Mouse (Mus musculus): ENCODE measurements around the gene Sesn2. TPM values are rescaled to one million over a fixed set of nuclear protein-coding genes. Genes with fewer than 3 reads are reported as not detected.

The Sesn2 gene
- 1.6 and 3.2 TPM in 2 replicates for total RNA-seq (2017)

DNA sequence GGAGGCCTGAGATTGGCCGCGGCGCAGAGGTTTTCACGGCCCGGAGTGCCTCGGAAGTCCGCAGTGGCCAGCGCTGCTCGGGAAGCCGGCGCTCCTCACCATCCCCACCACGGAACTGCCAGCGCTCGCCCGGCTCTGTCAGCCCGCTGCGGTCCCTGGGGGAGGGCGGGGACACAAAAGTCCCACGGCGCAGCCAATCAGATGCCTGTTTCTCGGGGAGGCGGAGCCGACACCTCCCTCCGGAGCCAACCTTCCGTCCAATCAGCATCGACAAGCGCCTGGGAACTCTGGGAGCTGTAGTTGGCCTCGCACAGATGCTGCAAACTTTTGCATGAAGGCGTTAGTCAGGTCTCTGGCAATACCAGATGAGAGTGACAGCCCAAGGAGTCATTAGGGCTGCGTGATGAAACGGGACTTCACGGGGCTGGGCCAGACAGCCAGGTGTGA lies at the start of gene Sesn2:
Sesn2 (minus strand) TSS at position 150 of the 447 bp plus-strand sequence.
- ATAC-seq (replicated peaks; ENCODE audit: low read depth, poor library complexity, severe bottlenecking): peak; percentile 89

DNA sequence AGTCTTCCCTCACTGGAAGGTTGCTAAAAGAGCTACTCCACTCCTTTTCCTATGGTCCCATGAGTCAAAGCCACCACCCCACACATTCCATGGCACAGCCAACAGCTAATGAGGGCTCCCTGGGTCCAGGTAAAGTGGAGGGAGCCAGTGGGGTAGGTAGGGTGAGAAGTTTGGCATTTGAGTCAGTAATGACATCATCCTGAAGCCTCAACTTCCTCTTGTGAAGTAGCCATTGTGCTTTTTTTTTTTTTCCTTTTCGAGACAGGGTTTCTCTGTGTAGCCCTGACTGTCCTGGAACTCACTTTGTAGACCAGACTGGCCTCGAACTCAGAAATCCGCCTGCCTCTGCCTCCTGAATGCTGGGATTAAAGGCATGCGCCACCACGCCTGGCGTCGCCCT lies 45.2 kb upstream of the Sesn2 start:
- ATAC-seq (replicated peaks; ENCODE audit: low read depth, poor library complexity, severe bottlenecking): peak; percentile 48; the same call in 1 of the 2 replicates

DNA sequence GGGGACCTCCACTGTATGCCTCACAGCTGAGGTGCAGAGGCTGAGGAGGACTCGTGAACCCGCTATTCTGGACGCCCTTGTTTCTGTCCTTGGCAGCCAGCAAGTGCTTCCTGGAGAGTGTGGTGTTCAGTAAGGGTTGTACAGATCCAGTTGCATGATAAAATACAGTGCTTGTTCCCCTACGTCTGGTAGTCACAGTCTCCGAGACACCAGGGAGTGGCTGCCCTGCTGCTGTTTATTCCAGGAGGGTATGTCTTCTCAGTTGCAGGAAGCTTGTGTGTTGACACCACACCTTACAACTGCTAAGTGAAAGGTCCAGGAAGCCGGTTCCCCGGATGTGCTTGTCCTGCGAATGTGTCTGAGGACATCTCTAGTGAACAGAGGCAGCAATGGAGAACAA lies 44.4 kb upstream of the Sesn2 start:
- peak; percentile 53 for ATAC-seq (replicated peaks; ENCODE audit: low read depth, poor library complexity, severe bottlenecking)

DNA sequence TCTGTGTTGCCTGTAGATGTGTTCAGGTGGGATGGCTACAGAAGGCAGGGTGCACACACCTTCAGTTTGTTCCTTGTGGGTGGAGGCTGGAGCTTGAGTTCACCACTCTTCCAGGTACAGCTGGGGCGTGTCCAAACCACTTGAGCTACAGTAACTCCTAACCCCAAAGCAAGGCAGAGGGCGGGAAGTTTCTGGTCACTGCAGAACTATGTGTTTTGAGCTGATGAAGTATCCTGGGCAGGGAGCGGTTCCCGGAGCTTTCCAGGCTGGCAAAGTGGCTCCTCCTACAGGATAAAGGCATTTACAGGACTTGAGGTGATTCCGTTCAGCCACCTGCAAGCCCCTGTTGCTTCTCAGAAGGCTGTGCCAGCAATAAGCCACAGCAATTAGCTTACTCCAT lies 43.9 kb upstream of the Sesn2 start:
- ATAC-seq (replicated peaks; ENCODE audit: low read depth, poor library complexity, severe bottlenecking): no peak

- peak; percentile 83 for ATAC-seq (replicated peaks; ENCODE audit: low read depth, poor library complexity, severe bottlenecking)
Measured at GRCm38 (mm10) chr4:132545851-132546250, 35.5 kb upstream of the Sesn2 start.

GRCm38 (mm10) chr4:132542724-132543123 lies 32.4 kb upstream of the Sesn2 start:
- no peak for ATAC-seq (replicated peaks; ENCODE audit: low read depth, poor library complexity, severe bottlenecking)

- ATAC-seq (replicated peaks; ENCODE audit: low read depth, poor library complexity, severe bottlenecking): no peak
Measured at GRCm38 (mm10) chr4:132541413-132541812, 31.1 kb upstream of the Sesn2 start.

GRCm38 (mm10) chr4:132539481-132539880 lies 29.2 kb upstream of the Sesn2 start:
- ATAC-seq (replicated peaks; ENCODE audit: low read depth, poor library complexity, severe bottlenecking): no peak

GRCm38 (mm10) chr4:132535406-132536121 lies 25.3 kb upstream of the Sesn2 start, which contains the start of gene Dnajc8:
Gene Dnajc8, plus strand, starts transcription at chr4:132535550.
- ATAC-seq (replicated peaks; ENCODE audit: low read depth, poor library complexity, severe bottlenecking): peak; percentile 55

DNA sequence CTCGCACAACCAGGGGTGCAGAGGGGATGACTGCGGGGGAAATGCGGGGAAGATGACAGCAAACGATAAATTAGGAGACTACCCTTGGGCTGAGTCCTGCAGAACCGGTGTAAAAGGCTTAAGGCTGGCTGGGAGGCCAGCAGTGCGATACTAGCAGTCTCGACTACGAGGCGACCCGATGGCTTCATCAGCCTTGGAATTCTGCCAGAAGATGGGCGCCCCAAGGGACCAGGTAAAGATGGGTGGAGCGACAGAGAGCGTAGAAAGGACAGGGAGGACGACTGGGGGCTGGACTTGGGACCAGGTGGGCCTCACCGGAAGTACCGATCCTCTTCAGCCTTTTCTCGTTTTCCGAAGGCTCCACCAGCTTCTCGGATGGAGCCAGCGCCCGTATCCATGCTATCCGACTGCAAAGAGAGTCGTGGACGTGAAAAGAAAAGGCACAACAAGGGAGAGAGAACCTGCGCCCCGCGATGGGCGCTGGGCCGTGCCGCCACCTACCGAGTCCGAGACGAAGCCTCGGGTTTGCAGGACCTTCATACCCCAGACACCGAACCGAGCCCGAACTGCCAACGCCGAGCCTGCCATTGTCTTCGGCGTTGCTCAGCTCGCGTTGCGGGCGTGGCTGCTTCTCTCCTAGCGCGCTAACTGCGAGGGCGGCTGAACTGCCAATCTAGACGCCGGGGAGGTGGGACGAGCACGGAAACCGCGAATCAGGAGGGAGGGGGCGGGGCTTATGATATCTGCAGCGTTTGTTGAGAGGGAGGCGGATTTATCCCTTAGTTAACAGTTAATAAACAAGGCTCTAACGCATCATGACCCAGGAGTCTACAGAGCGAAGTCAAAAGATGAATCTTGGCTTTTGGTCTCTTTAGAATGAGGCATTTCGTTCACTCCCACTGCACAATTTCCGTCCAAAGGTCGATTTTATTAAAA lies 22.9 kb upstream of the Sesn2 start, which contains the start of gene Atpif1:
Atpif1 (minus strand) TSS at position 679 of the 936 bp plus-strand sequence.
- peak; percentile 83 for ATAC-seq (replicated peaks; ENCODE audit: low read depth, poor library complexity, severe bottlenecking)

DNA sequence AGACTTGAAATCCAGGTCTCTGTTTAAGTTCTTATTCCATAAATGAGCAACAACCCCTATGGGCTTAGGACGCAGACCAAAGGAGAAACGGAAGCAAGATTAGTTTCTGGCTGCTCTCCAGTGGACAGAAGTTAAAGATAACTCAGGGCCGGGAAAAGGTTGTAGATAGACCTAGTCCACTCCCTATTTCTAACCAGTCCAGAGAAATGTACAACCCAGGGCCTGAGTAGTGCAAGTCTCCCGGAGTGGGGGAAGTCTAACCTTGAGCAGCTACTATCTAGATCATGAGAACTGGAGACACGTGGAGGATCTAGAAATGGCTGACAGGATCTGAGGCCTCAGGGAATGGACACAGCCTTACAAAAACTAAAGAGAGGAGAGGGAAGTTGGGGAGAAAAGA lies 22.2 kb upstream of the Sesn2 start:
- ATAC-seq (replicated peaks; ENCODE audit: low read depth, poor library complexity, severe bottlenecking): 0 out of 2 replicates have a peak, but pooled peaks have one; percentile 3

- peak; percentile 7; the same call in 1 of the 2 replicates for ATAC-seq (replicated peaks; ENCODE audit: low read depth, poor library complexity, severe bottlenecking)
Measured at GRCm38 (mm10) chr4:132530033-132530804, 19.9 kb upstream of the Sesn2 start.

DNA sequence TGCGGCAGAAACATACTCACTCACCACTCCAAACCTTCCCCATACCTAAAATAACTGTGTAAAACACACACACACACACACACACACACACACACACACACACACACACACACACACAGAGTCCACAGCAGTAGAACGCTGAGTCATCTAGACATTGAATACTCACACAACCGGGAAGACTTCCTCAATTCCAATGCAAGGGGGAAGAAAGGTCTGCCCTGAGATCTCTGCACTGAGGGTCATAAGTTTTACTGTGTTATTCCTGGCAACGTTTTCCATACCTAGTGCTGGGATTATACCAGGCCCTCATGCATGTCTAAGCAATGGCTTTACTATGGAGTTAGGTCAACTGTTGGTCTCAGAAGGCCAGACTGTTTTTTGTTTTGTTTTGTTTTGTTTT lies 19.0 kb upstream of the Sesn2 start:
- ATAC-seq (replicated peaks; ENCODE audit: low read depth, poor library complexity, severe bottlenecking): peak; percentile 23; the same call in 1 of the 2 replicates

GRCm38 (mm10) chr4:132527917-132528522 lies 17.7 kb upstream of the Sesn2 start:
- ATAC-seq (replicated peaks; ENCODE audit: low read depth, poor library complexity, severe bottlenecking): peak; percentile 58

- 0 out of 2 replicates have a peak, but pooled peaks have one; percentile 36 for ATAC-seq (replicated peaks; ENCODE audit: low read depth, poor library complexity, severe bottlenecking)
Measured at GRCm38 (mm10) chr4:132526678-132527077, 16.4 kb upstream of the Sesn2 start.

DNA sequence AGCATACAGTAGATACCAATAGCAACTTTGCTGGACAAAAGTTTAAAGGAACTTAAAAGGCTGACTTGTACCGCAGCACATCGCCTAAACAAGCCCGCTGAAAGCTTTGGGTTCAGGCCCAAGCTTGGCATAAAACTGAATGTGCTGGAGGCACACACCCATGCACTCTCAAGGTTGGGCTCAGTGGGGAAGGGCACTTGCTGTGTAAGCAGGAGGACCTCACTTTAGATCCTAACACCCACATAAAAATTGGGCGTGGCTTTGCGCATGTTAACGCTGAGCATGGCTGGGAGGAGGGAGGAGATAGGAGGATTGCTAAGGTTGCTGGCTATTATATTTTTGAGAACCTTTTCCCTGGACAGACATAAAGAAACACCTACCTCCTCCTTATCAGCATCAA lies 14.5 kb upstream of the Sesn2 start:
- ATAC-seq (replicated peaks; ENCODE audit: low read depth, poor library complexity, severe bottlenecking): no peak

DNA sequence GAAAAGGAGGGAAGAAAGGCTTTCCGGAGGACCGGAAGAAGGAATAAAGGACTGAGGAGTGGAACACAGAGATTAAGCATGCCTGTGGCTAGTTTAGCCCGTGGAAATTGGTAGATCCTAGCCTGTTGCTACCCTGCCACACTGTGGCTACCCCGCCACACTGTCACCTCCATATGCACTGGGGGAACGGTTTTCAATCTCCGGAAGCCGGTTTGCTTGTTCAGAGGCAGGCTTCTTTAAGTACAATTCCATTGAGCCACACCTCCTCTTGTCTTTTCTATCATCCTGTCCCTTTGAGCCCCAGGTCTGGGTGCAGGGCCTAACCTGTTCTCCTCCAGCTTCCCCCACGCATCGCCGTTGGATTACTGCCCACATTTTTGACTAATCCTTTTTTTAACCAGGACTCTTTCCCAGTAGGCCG lies 14.0 kb upstream of the Sesn2 start:
- no peak for ATAC-seq (replicated peaks; ENCODE audit: low read depth, poor library complexity, severe bottlenecking)

GRCm38 (mm10) chr4:132519188-132519587 lies 8.9 kb upstream of the Sesn2 start:
- no peak for ATAC-seq (replicated peaks; ENCODE audit: low read depth, poor library complexity, severe bottlenecking)

DNA sequence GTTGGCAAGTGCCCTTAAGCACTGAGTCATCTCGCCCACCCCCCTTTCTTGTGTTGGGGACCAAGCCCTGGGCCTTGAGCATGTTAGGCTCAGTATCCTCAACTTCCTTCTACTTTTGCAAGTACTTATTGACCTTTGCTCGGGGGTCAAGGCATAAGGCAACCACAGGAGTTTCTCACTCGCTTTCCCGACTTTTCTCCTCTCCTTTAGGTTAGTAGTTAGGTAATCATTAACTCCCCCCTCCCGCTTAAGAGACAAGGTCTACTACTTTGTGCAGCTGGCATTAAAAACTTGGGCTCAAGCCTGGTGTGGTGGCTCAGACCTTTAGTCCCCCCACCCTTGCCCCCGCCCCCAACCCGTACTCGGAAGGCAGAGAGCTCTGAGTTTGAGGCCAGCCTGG lies 7.8 kb upstream of the Sesn2 start:
- no peak for ATAC-seq (replicated peaks; ENCODE audit: low read depth, poor library complexity, severe bottlenecking)
